Mouse (Mus musculus) kidney, adult 18-20 months (tissue): ENCODE data around the gene Adora1.

Experiments used
- DNase-seq: peaks from one replicate; pipeline ENCODE4 v3.0.0; 2021

The Adora1 gene

GRCm38 (mm10) chr1:134150745-134151144, 84.5 kb downstream of the Adora1 start:
- no peak for DNase-seq

GRCm38 (mm10) chr1:134150076-134150475, 85.2 kb downstream of the Adora1 start:
- DNase-seq, result no peak
